Mouse (Mus musculus) midbrain, embryonic 13.5 days (tissue): ENCODE measurements around the gene Abcg8. TPM values are rescaled to one million over a fixed set of nuclear protein-coding genes. Genes with fewer than 3 reads are reported as not detected.

Experiments
- ATAC-seq: fragments of 200-750 bp; cut with Nextera tagmentation; 2 replicates; pipeline ENCODE4 v1.8.0; 2017; ENCODE audit warnings: mild to moderate bottlenecking, moderate TSS enrichment, moderate library complexity
- H3K27ac ChIP-seq: fragments of 300-500 bp; sonication (generic); 2 replicates; pipeline ENCODE4 v1.5.1; 2015; ENCODE audit warnings: inconsistent platforms, mild to moderate bottlenecking, moderate library complexity
- H3K27me3 ChIP-seq: fragments of 300-500 bp; sonication (generic); 2 replicates; pipeline ENCODE4 v1.6.1; 2015; ENCODE audit warnings: mild to moderate bottlenecking, inconsistent platforms
- H3K36me3 ChIP-seq: fragments of 300-500 bp; sonication (generic); 2 replicates; pipeline ENCODE4 v1.6.1; 2015; ENCODE audit warnings: mild to moderate bottlenecking, inconsistent platforms
- H3K4me1 ChIP-seq: fragments of 300-500 bp; sonication (generic); replicated peaks from 2 replicates; pipeline ENCODE4 v1.6.1; 2015; ENCODE audit warnings: inconsistent platforms
- H3K4me2 ChIP-seq: fragments of 300-500 bp; sonication (generic); replicated peaks from 2 replicates; pipeline ENCODE4 v1.6.1; 2015; ENCODE audit warnings: moderate library complexity, mild to moderate bottlenecking, inconsistent platforms
- H3K4me3 ChIP-seq: fragments of 300-500 bp; sonication (generic); replicated peaks from 2 replicates; pipeline ENCODE4 v1.5.1; 2015; ENCODE audit warnings: mild to moderate bottlenecking, inconsistent platforms
- H3K9ac ChIP-seq: fragments of 300-500 bp; sonication (generic); replicated peaks from 2 replicates; pipeline ENCODE4 v1.6.1; 2015; ENCODE audit warnings: mild to moderate bottlenecking, inconsistent platforms
- H3K9me3 ChIP-seq: fragments of 300-500 bp; sonication (generic); 2 replicates; pipeline ENCODE4 v1.6.1; 2016; ENCODE audit warnings: mild to moderate bottlenecking, inconsistent platforms
- WGBS: fragments of 180-500 bp; shearing (Covaris S2); methylation state at CpG from one replicate; pipeline ENCODE4 v1.1.7; 2015; 5-methylcytosine and 5-hydroxymethylcytosine counted together
- polyA plus RNA-seq: library from polyadenylated mRNA; unstranded; fragments of >200 nt; fragmentation: Nextera tagmentation; extraction: Ambion mirVana; gene quantifications from 2 replicates; pipeline ENCODE4 v1.2.1, GENCODE M21; 2015

The Abcg8 gene
- polyA plus RNA-seq, 1 experiment from 2014 or later = 0.11 TPM

DNA sequence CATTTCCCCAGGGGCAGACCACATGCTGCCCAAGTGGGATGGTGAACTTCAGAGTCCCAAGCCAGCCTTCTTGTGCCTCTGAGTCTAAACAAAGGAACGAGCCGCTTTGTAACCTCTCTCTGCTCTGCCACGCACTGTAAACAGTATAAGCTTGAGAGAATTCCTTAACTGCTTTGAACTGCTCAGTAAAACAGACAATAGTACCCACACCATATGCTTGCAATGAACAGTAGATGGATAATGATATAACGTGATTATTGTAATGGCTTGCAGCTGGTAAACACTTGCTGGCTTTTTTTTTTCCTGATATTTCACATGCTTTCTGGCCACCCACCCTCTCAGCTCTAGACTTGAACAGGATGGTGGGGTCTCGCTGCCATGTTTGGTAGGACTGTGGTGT lies 11.9 kb downstream of the Abcg8 start:
- Histone ChIP-seq H3K4me2 (no peak overlapping the region), H3K4me3 (no peak overlapping the region), H3K36me3 (no peaks in the 10 kb centered on the region), H3K9ac (no peak overlapping the region), H3K27ac (no peak overlapping the region), H3K4me1 (0 out of 2 replicates have a peak, but pooled peaks cover 2% of the 10 kb centered on the region), H3K27me3 (no peaks in the 10 kb centered on the region), H3K9me3 (no peaks in the 10 kb centered on the region)
- 79% methylated on average over 5 of the region's 5 CpGs for WGBS
- no peak for ATAC-seq

DNA sequence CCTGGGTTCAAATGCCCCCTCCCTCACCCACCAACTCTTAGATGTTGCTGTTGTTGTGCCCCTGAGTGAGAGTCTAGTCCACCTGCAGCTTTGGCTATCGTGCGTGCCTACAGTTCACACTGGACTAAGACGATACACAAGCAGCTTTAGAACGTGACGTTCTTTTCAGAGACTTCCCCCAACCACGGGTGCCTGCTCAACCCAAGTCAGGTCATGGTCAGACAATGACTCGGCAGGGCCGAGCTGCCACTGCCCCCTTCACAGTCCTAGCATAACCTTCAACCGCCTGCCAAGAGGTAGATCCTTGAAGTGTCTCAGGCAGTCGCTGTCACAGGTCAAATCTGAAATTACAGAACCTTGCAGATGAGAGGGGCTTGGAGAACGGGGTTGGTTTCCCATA lies 12.7 kb downstream of the Abcg8 start:
- Histone ChIP-seq H3K9ac (no peak overlapping the region), H3K36me3 (no peaks in the 10 kb centered on the region), H3K9me3 (no peaks in the 10 kb centered on the region), H3K27ac (no peak overlapping the region), H3K4me3 (no peak overlapping the region), H3K4me1 (no peaks in the 10 kb centered on the region), H3K27me3 (no peaks in the 10 kb centered on the region), H3K4me2 (no peak overlapping the region)
- WGBS = 87% methylated on average over 11 of the region's 11 CpGs
- ATAC-seq = no peak

DNA sequence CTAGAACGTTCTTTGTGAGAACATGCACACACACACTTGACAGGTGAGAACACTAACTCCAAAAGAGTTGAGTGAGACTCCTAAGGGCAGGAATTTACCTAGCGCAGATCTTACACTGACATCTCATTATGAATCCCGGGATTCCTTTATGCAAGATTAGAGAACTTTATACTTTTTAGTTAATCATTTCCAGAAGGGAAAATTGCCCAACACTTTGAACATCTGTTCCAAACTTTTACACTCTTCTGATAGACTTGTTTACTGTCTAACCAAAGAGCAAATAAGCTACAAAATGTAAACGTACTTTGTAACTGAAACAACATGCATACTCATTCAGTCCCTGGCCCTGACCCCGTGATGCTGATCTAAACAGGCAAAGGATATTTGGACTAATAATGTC lies 13.2 kb downstream of the Abcg8 start:
- Histone ChIP-seq H3K36me3 (no peaks in the 10 kb centered on the region), H3K4me3 (no peak overlapping the region), H3K4me1 (no peaks in the 10 kb centered on the region), H3K27ac (no peak overlapping the region), H3K9me3 (no peaks in the 10 kb centered on the region), H3K4me2 (no peak overlapping the region), H3K9ac (no peak overlapping the region), H3K27me3 (no peaks in the 10 kb centered on the region)
- WGBS = 94% methylated on average over 5 of the region's 5 CpGs
- no peak for ATAC-seq

DNA sequence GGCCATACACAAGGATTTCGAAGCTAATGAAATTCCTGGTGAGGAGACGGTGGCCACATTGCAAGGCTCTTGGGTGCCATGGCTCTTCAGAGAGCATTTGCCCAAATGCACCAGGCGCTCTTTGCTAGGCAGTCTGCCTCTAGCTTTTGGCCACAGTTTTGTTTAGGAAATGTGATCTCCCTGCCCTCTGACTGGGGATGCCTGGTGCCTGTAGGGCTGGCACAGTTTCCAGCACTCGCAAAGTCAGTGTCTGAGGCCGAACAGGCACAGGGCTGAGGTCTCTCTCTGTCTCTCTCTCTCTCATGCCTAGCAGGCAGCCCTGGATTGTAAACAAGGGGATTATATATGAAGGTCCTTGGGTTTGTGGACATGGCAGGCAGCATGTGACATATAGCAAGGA lies 14.0 kb downstream of the Abcg8 start:
- H3K9ac ChIP-seq = no peak overlapping the region
- no peak for ATAC-seq
- no peaks in the 10 kb centered on the region for H3K27me3 ChIP-seq
- no peak overlapping the region for H3K4me3 ChIP-seq
- no peak overlapping the region for H3K4me2 ChIP-seq
- H3K9me3 ChIP-seq = no peaks in the 10 kb centered on the region
- H3K4me1 ChIP-seq = no peaks in the 10 kb centered on the region
- WGBS = 88% methylated on average over 5 of the region's 5 CpGs
- no peak overlapping the region for H3K27ac ChIP-seq
- no peaks in the 10 kb centered on the region for H3K36me3 ChIP-seq

DNA sequence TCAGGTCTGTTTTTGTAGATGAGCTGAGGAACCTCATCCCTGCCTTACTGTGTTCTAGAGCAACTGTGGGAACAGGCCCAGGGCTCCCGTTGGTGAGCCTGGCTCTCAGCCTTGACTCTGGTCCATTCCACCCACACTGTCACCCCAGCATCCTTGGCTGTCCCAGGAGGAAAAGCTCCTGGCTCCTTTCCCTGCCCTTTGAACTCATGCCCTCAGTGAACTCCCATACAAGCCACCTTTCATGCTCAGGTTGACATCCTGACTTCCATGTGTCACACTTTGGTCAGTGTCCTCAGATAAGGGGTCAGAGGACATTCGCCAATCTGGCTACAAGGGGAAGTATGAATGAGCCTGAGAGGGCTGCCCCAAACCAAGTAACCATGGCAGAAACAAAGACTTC lies 17.6 kb downstream of the Abcg8 start:
- Histone ChIP-seq H3K27ac (no peak overlapping the region), H3K27me3 (0 out of 2 replicates have a peak, but pooled peaks cover 4% of the 10 kb centered on the region), H3K4me2 (no peak overlapping the region), H3K4me1 (no peaks in the 10 kb centered on the region), H3K36me3 (no peaks in the 10 kb centered on the region), H3K4me3 (no peak overlapping the region), H3K9me3 (no peaks in the 10 kb centered on the region), H3K9ac (no peak overlapping the region)
- ATAC-seq = no peak
- 81% methylated on average over 2 of the region's 2 CpGs for WGBS

DNA sequence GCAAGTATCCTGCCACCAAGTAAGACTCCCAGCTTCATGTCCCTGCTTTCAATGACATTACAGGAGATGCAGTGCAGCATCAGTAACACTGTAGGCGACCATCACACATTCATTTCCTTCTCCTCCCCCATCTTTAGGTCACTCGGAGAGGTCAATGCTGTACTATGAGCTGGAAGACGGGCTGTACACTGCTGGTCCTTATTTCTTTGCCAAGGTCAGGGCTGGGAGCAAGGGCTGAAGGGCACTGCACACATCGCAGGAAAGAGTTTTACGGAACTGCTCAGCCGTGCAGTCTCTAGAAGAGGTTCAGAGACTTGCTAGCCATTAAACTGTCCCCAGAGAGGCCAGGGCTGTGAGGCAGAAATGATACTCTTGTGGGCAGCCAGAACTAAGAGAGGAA lies 20.4 kb downstream of the Abcg8 start:
- 75% methylated on average over 6 of the region's 6 CpGs for WGBS
- Histone ChIP-seq H3K9ac (no peak overlapping the region), H3K9me3 (no peaks in the 10 kb centered on the region)

DNA sequence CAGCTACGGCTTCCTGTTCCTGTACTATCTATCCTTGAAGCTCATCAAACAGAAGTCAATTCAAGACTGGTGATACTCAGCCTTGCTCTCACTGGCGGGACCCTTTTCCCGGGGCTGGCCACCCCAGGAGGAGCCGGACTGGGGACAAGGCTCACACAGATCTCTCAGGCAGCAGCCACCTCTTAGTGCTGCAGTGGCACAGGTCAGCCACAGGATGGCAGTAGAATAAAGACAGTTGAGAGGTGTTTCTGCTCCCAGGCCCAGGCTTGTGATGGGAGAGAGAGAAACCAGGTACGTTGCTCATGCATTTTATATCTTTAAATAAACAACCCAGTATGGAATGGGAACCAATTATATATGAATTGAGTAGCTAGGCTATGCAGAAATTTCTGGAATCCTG lies 22.6 kb downstream of the Abcg8 start:
- H3K36me3 ChIP-seq = no peaks in the 10 kb centered on the region
- H3K4me1 ChIP-seq = peaks cover 13% of the 10 kb centered on the region
- H3K4me2 ChIP-seq = no peak overlapping the region
- 24% methylated on average over 5 of the region's 5 CpGs for WGBS
- no peak overlapping the region for H3K9ac ChIP-seq
- H3K27ac ChIP-seq = no peak overlapping the region
- ATAC-seq = peak; percentile 40; the same call in 1 of the 2 replicates
- 0 out of 2 replicates have a peak, but pooled peaks cover 4% of the 10 kb centered on the region for H3K27me3 ChIP-seq
- no peak overlapping the region for H3K4me3 ChIP-seq
- no peaks in the 10 kb centered on the region for H3K9me3 ChIP-seq

More for the DNA sequence above, 20.4 kb downstream of the Abcg8 start:
- Histone ChIP-seq H3K4me1 (peaks cover 5% of the 10 kb centered on the region; the same call in 1 of the 2 replicates), H3K27me3 (0 out of 2 replicates have a peak, but pooled peaks cover 4% of the 10 kb centered on the region), H3K27ac (no peak overlapping the region), H3K36me3 (no peaks in the 10 kb centered on the region), H3K4me3 (no peak overlapping the region), H3K4me2 (no peak overlapping the region)
- no peak for ATAC-seq

DNA sequence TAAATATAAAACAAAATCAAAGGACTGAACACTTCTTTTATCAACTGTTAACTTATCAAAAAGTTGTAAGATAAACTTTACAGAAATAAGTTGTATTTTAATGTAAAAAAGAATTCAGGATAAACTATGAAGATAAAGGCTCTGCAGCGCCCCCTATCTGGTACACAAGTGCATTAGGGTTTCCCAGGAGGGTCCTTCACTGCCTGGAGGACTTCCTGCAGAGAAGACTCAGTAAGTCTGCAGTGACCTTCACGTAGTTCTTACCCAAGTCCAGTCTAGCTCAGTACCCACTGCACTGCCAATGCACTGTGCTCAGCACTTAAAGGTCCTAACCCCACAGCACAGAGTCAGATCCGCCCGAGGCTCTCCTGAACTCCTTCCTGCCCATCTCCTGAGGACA lies 31.3 kb downstream of the Abcg8 start:
- no peak for ATAC-seq
- 64% methylated on average over 4 of the region's 4 CpGs for WGBS
- H3K9ac ChIP-seq = no peak overlapping the region

DNA sequence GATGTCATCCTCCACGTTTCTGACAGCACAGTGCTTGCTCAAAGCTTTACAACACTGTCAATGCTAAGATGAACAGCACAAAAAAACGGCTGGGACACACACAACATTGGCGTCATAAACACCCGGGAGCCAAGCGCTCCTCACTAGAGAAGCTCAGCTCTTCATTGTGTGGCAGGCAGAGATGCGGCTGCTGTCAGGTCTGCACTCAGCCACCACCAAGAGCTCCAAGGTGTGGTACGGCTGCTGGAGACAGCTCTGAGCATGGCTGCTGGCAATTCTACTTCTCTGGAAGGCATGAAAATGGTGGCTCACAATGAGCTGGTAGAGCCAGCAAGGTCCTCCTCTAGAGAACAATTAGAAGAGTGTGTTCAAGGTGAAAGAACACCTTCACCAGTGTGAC lies 32.7 kb downstream of the Abcg8 start:
- H3K27me3 ChIP-seq = 0 out of 2 replicates have a peak, but pooled peaks cover 4% of the 10 kb centered on the region
- peak overlapping the region; percentile 64 for H3K27ac ChIP-seq
- no peak overlapping the region for H3K4me3 ChIP-seq
- WGBS = 91% methylated on average over 7 of the region's 7 CpGs
- peaks cover 21% of the 10 kb centered on the region for H3K4me1 ChIP-seq
- no peaks in the 10 kb centered on the region for H3K9me3 ChIP-seq
- H3K36me3 ChIP-seq = peaks cover 35% of the 10 kb centered on the region
- H3K4me2 ChIP-seq = no peak overlapping the region
- no peak overlapping the region for H3K9ac ChIP-seq
- no peak for ATAC-seq

More for the DNA sequence above, 31.3 kb downstream of the Abcg8 start:
- Histone ChIP-seq H3K4me2 (no peak overlapping the region), H3K27me3 (0 out of 2 replicates have a peak, but pooled peaks cover 2% of the 10 kb centered on the region), H3K9me3 (no peaks in the 10 kb centered on the region), H3K4me3 (no peak overlapping the region), H3K36me3 (peaks cover 29% of the 10 kb centered on the region), H3K27ac (no peak overlapping the region), H3K4me1 (peaks cover 24% of the 10 kb centered on the region)

DNA sequence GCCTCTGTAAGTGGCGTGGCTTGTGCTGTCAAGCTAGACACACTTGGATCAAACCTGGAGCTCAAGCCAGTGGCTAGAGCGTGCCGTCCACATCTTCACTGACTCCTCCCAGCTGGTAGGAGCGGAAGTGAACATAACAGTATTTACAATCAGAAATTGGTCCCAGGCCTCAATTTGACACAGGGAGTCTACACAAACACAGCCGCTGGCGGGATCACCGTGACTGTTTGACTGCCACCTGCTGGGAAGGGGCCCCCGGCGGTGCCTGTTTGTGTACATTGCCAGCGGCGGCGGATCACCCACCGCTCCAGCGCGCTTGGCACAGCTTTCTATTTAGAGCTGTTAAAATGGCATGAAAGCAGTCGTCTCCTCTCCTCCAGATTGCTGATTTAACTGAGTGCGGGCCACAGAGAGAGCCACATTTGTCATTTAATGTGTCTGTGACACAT lies 33.3 kb downstream of the Abcg8 start:
- H3K4me2 ChIP-seq = peak overlapping the region; percentile 32
- no peaks in the 10 kb centered on the region for H3K9me3 ChIP-seq
- no peak overlapping the region for H3K9ac ChIP-seq
- peak overlapping the region; percentile 64 for H3K27ac ChIP-seq
- no peak overlapping the region for H3K4me3 ChIP-seq
- WGBS = 37% methylated on average over 17 of the region's 17 CpGs
- H3K4me1 ChIP-seq = peaks cover 24% of the 10 kb centered on the region
- ATAC-seq = peak; percentile 66
- H3K27me3 ChIP-seq = 0 out of 2 replicates have a peak, but pooled peaks cover 4% of the 10 kb centered on the region
- H3K36me3 ChIP-seq = peaks cover 35% of the 10 kb centered on the region

DNA sequence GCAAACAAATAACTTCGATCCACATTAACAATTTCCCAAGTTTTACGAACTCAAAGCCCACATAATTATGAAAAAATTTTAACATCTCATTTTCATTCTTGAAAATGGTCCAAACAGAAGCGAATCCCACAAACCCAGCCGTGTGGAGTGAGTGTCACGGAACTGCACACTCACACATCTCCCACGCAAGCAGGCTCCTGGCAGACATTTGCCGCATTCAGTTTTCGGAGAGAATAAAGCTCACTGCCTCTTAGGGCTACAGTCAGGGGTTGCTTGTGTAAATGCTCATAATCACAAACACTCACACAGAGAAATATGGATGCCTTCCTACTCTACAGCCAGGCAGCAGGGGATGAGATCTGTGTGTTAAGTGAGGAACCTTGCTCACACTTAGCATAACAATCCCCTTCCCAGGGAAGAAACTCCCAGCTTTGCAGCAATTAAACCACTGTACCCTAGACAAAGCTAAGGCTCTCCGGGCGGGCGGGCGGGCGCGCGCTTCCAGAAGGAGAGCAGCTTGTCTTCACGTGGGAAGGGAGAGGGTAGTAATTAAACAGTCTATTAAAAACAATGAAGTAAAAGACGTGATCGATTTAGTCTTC lies 37.6 kb downstream of the Abcg8 start:
- H3K36me3 ChIP-seq = peaks cover 24% of the 10 kb centered on the region
- ATAC-seq = 0 out of 2 replicates have a peak, but pooled peaks have one; percentile 34
- 0 out of 2 replicates have a peak, but pooled peaks cover 2% of the 10 kb centered on the region for H3K27me3 ChIP-seq
- no peak overlapping the region for H3K4me2 ChIP-seq
- 0 out of 2 replicates have a peak overlapping the region, but pooled peaks have one; percentile 19 for H3K27ac ChIP-seq
- H3K4me3 ChIP-seq = no peak overlapping the region
- 54% methylated on average over 18 of the region's 18 CpGs for WGBS
- H3K4me1 ChIP-seq = peaks cover 46% of the 10 kb centered on the region
- no peak overlapping the region for H3K9ac ChIP-seq
- no peaks in the 10 kb centered on the region for H3K9me3 ChIP-seq

DNA sequence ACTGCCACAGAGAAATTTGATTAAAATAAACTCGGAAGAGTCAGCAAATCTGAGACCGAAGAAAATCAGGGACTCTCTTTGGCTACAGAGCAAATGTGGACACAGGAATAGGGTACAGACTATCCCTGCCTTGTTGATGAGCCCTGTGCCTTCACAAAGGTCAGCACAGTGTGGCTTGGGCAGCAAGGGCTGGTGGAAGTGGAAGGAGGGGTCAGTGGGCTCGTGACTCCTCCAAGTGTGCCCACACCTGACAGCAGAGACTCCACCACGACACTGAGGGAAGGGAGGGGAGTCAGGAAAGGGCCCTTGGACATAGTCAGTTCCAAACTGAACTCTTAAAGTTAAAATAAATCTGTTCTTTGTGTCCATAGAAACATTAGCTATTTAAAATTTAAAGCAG lies 38.8 kb downstream of the Abcg8 start:
- 58% methylated on average over 4 of the region's 4 CpGs for WGBS
- 0 out of 2 replicates have a peak, but pooled peaks cover 2% of the 10 kb centered on the region for H3K27me3 ChIP-seq
- no peaks in the 10 kb centered on the region for H3K9me3 ChIP-seq
- H3K27ac ChIP-seq = no peak overlapping the region
- peaks cover 15% of the 10 kb centered on the region for H3K36me3 ChIP-seq
- H3K4me3 ChIP-seq = no peak overlapping the region
- peaks cover 34% of the 10 kb centered on the region for H3K4me1 ChIP-seq
- no peak for ATAC-seq
- H3K9ac ChIP-seq = no peak overlapping the region
- H3K4me2 ChIP-seq = no peak overlapping the region
